Mouse (Mus musculus): ENCODE results near the gene Tceal1. TPM values are rescaled to one million over a fixed set of nuclear protein-coding genes. Genes with fewer than 3 reads are reported as not detected.
"Not testable (repeated sequence)": the region's sequence is repeated elsewhere in the genome, so short reads cannot be mapped to it uniquely, and the experiment has no call there.

Gene Tceal1
- polyA plus RNA-seq (2014; fragmentation: Nextera tagmentation; extraction: Ambion mirVana) = 2.9 and 3.5 TPM in 2 replicates

DNA sequence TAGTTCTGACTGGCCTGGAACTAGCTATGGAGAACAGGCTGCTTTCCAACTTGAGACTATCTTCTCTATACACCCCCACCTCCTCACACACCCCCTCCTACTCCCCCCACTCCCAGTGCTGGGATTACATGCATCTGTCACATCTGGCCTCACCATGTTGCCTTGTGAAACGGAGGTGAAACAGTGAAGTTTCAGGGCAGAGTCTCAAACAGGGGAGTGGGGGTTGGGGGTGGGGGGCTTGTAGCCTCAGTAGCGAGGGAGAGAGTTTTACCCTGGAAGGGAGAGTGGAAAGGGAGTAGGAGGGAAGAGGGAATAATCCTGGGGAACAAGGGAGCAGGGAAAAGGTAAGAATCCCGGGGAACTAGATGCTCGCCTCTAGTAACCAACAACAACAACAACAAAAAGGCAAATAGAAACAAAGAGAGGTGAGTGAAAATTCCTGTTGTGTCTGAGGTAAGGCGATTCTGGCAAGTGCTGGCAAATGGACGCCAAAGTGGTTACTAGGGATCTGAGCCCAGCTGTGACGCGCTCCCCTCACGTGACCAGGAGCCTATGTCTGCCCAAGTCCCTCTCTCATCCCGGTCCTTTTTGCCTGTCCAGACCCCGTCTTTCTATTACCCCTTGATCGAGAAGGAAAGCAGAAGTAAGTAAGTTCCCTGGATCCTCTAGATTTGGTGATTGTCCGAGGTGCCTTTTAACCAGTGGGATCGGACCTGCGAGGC, at the start of gene Tceal1:
Gene Tceal1 (plus strand): TSS at position 537 of the 722 bp plus-strand sequence.
- no peaks in the 10 kb centered on the region for H3K27me3 ChIP-seq (replicated peaks; ENCODE audit: control insufficient read depth, insufficient read depth, low read length)
- no peak within 1 kb of the TSS for H3K27ac ChIP-seq (ENCODE audit: low read depth, low read length)

DNA sequence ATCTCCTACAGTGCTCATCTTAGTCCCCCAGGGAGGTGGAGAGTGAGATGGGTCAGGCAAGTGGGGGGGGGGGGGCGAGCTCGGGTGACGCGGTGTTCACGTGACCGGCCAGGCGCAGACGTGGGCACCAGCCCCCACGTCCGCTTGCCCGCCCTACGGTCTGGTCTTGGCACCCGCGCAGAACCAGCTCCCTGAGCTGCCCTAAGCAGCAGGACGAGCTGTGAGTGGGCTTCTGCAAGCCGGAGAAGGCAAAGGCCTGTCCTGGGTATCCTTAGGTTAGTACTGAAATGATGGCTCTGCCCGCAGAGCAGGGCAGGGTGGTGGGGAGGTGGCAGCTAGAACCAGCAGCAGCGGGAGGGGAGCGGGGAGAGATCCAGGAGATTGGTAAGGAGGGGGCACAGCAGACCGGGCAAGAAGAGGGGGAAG, 41.5 kb upstream of the Tceal1 start:
- H3K4me3 ChIP-seq (ENCODE audit: low read depth, low read length) = peak overlapping the region; percentile 36
- no peaks in the 10 kb centered on the region for H3K4me1 ChIP-seq (replicated peaks; ENCODE audit: control insufficient read depth, insufficient read depth, low read length)
- ATAC-seq (replicated peaks; ENCODE audit: low FRiP score) = no peak
- peaks cover 11% of the 10 kb centered on the region for H3K27me3 ChIP-seq (replicated peaks; ENCODE audit: control insufficient read depth, insufficient read depth, low read length)
- H3K9ac ChIP-seq (ENCODE audit: low read depth, low read length) = no peak overlapping the region
- no peaks in the 10 kb centered on the region for H3K36me3 ChIP-seq (ENCODE audit: control insufficient read depth, insufficient read depth, low read length)
- 23% methylated on average over 20 of the region's 20 CpGs for WGBS
- DNase-seq (ENCODE audit: low spot score) = no peak
- H3K9me3 ChIP-seq (ENCODE audit: control insufficient read depth, low read length) = no peaks in the 10 kb centered on the region
- H3K27ac ChIP-seq (ENCODE audit: low read depth, low read length) = no peak overlapping the region
- H3K4me2 ChIP-seq = peak overlapping the region; percentile 59

More for the DNA sequence above, at the start of gene Tceal1:
- peak; percentile 79 for ATAC-seq (replicated peaks; ENCODE audit: low FRiP score)
- WGBS = 10% methylated on average over 15 of the region's 15 CpGs
- DNase-seq (ENCODE audit: low spot score) = peak; percentile 46
- Histone ChIP-seq H3K4me1 (replicated peaks; ENCODE audit: control insufficient read depth, insufficient read depth, low read length) (no peaks in the 10 kb centered on the region), H3K4me2 (peak within 1 kb of the TSS; percentile 60), H3K9ac (ENCODE audit: low read depth, low read length) (peak within 1 kb of the TSS; percentile 21), H3K4me3 (ENCODE audit: low read depth, low read length) (peak within 1 kb of the TSS; percentile 47), H3K36me3 (ENCODE audit: control insufficient read depth, insufficient read depth, low read length) (no peaks in the 10 kb centered on the region), H3K9me3 (ENCODE audit: control insufficient read depth, low read length) (no peaks in the 10 kb centered on the region)

DNA sequence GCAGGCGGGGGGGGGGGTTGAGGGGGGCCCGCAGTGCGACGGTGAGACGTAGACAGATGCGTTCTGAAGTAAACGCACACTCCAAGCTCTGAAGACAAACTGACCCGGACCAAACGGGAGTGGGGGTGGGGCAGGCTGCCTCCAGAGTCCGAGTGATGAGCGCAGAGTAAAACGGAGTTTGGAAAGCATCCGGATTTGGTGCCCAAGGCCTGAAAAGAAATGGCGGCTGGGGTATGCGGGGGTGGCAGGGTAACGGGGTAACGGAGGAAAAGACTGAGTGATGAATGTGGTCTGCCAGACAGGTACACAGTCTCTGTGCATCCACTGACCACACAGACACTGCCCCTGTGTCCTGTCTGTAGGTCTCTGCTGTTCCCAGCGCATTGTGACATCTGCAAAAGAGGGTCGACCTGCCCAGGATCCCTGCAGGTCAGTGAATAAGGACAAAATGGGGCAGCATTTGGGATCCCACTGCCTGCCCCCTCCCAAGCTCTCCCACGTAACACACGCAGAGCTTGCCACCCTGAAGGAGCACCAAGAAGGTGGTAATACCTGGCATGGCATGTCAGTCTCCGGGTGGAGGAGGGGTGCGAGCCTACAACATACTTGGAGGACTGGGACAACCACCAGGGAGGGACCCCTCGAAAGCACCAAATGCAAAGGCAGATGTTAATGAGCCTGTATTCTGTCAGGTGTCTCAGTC, 40.9 kb upstream of the Tceal1 start:
- peak overlapping the region; percentile 59 for H3K4me2 ChIP-seq

DNA sequence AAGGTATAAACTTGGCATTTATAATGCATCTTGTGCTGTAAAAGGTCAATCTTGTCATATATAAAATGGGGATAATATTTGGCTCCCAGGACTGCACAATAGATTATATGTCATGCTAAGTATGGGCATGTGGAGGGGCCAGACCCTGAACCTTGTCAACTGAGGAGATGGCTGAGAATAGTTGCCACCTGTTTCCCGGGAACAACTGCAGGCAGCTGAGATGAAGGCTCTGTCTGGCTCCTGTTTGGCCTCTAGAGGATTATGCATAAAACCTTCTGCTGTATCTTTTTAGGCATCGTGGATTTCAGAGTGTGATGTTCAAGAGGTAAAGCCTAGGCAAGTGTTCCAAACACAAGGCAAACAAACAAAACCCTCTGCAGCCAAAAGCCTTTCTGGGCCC, 39.0 kb upstream of the Tceal1 start:
- H3K27ac ChIP-seq (ENCODE audit: low read depth, low read length) = no peak overlapping the region
- whole genome bisulfite sequencing = 66% methylated on average over 2 of the region's 2 CpGs

More for the DNA sequence above, 40.9 kb upstream of the Tceal1 start:
- H3K9ac ChIP-seq (ENCODE audit: low read depth, low read length); DNase-seq (ENCODE audit: low spot score); H3K9me3 ChIP-seq (ENCODE audit: control insufficient read depth, low read length); H3K36me3 ChIP-seq (ENCODE audit: control insufficient read depth, insufficient read depth, low read length); H3K4me1 ChIP-seq (replicated peaks; ENCODE audit: control insufficient read depth, insufficient read depth, low read length); ATAC-seq (replicated peaks; ENCODE audit: low FRiP score); H3K27ac ChIP-seq (ENCODE audit: low read depth, low read length): not testable (repeated sequence)
- Histone ChIP-seq H3K27me3 (replicated peaks; ENCODE audit: control insufficient read depth, insufficient read depth, low read length) (peaks cover 11% of the 10 kb centered on the region), H3K4me3 (ENCODE audit: low read depth, low read length) (peak overlapping the region; percentile 36)
- WGBS = 17% methylated on average over 24 of the region's 24 CpGs

DNA sequence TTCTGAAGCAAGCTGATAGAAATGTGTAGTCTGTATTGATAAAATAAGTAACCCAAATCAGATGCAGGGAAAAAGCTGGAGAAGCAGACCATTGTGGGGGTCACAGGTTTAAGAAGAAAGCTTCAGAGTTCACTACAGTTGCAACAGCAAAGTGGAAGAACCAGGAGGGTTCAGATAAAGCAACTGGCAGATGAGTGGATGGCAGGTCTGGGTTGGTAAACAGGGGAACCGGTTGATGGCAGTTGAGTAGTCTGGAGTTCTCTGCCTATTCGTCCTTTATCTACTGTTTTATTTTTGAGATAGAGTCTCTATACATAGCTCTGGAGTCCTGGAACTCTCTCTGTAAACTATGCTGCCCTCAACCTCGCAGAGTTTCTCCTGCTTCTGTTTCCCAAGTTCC, 26.8 kb upstream of the Tceal1 start:
- WGBS = 48% methylated on average over 3 of the region's 3 CpGs
- Histone ChIP-seq H3K36me3 (ENCODE audit: control insufficient read depth, insufficient read depth, low read length) (no peaks in the 10 kb centered on the region), H3K4me3 (ENCODE audit: low read depth, low read length) (no peak overlapping the region), H3K4me2 (no peak overlapping the region), H3K27ac (ENCODE audit: low read depth, low read length) (no peak overlapping the region), H3K9ac (ENCODE audit: low read depth, low read length) (no peak overlapping the region), H3K27me3 (replicated peaks; ENCODE audit: control insufficient read depth, insufficient read depth, low read length) (no peaks in the 10 kb centered on the region), H3K9me3 (ENCODE audit: control insufficient read depth, low read length) (no peaks in the 10 kb centered on the region), H3K4me1 (replicated peaks; ENCODE audit: control insufficient read depth, insufficient read depth, low read length) (no peaks in the 10 kb centered on the region)
- ATAC-seq (replicated peaks; ENCODE audit: low FRiP score) (no peak), DNase-seq (ENCODE audit: low spot score) (no peak)

More for the DNA sequence above, 39.0 kb upstream of the Tceal1 start:
- Histone ChIP-seq H3K9ac (ENCODE audit: low read depth, low read length) (no peak overlapping the region), H3K9me3 (ENCODE audit: control insufficient read depth, low read length) (no peaks in the 10 kb centered on the region), H3K27me3 (replicated peaks; ENCODE audit: control insufficient read depth, insufficient read depth, low read length) (peaks cover 11% of the 10 kb centered on the region), H3K4me2 (no peak overlapping the region), H3K4me1 (replicated peaks; ENCODE audit: control insufficient read depth, insufficient read depth, low read length) (no peaks in the 10 kb centered on the region), H3K4me3 (ENCODE audit: low read depth, low read length) (no peak overlapping the region), H3K36me3 (ENCODE audit: control insufficient read depth, insufficient read depth, low read length) (no peaks in the 10 kb centered on the region)
- DNase-seq (ENCODE audit: low spot score) (no peak), ATAC-seq (replicated peaks; ENCODE audit: low FRiP score) (no peak)

DNA sequence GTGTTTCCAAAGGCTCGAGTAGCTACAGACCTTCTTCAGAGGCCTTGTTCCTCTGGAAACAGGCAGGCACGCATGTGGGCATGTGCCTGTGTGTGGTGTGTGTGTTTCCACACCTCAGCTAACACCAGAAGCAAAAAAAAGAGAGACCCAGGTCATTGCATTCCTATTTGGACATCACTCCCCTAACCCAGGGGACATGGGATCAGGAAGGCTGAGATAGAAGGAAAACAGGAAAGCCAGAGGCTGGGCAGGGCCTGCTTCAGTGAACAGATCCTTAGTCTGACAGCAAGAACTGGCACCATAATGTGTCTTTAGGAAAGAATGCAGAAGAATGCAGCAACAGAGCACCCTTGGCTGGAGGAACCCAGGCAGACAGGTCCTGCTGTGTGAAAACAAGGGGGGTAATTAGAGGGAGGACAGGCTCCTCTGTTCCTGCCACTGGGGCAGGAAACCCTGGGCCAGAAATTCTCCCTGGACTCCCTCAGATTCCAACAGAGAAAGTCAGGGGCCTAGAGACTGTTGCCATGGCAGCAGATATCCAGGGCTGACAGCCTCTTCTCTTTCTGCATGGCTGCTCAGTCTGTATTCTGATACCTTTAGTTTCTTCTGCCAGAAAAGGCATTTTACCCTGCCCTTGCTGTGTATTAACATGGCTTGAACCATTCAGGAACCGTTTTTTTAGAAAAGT, 16.0 kb upstream of the Tceal1 start:
- WGBS = 63% methylated on average over 3 of the region's 3 CpGs
- H3K4me1 ChIP-seq (replicated peaks; ENCODE audit: control insufficient read depth, insufficient read depth, low read length); ATAC-seq (replicated peaks; ENCODE audit: low FRiP score); H3K9me3 ChIP-seq (ENCODE audit: control insufficient read depth, low read length); H3K4me3 ChIP-seq (ENCODE audit: low read depth, low read length); H3K4me2 ChIP-seq; H3K9ac ChIP-seq (ENCODE audit: low read depth, low read length); H3K27ac ChIP-seq (ENCODE audit: low read depth, low read length); H3K36me3 ChIP-seq (ENCODE audit: control insufficient read depth, insufficient read depth, low read length); DNase-seq (ENCODE audit: low spot score); H3K27me3 ChIP-seq (replicated peaks; ENCODE audit: control insufficient read depth, insufficient read depth, low read length): not testable (repeated sequence)

DNA sequence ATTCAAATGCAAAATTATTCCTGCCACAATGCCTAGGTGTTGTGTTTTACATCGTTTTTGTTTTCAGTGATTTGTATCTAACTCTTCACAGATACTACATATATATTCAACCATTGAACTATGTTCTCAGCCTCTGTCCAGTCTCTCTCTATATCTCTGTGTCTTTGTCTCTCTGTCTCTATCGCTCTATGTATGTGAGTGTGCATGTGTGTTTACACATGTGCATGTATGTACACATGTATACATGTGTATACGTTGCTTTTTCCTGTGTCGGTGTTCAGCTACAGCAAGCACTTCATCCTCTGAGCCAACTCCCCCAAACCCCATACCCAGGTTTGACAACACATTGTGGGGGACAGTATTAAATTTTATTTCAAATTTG, 15.5 kb upstream of the Tceal1 start:
- H3K4me1 ChIP-seq (replicated peaks; ENCODE audit: control insufficient read depth, insufficient read depth, low read length) = no peaks in the 10 kb centered on the region
- ATAC-seq (replicated peaks; ENCODE audit: low FRiP score) (no peak), DNase-seq (ENCODE audit: low spot score) (no peak)
- WGBS = 77% methylated on average over 4 of the region's 4 CpGs
- H3K9ac ChIP-seq (ENCODE audit: low read depth, low read length) = no peak overlapping the region
- no peak overlapping the region for H3K4me3 ChIP-seq (ENCODE audit: low read depth, low read length)
- no peak overlapping the region for H3K4me2 ChIP-seq
- no peaks in the 10 kb centered on the region for H3K36me3 ChIP-seq (ENCODE audit: control insufficient read depth, insufficient read depth, low read length)
- H3K27ac ChIP-seq (ENCODE audit: low read depth, low read length) = no peak overlapping the region
- no peaks in the 10 kb centered on the region for H3K9me3 ChIP-seq (ENCODE audit: control insufficient read depth, low read length)
- no peaks in the 10 kb centered on the region for H3K27me3 ChIP-seq (replicated peaks; ENCODE audit: control insufficient read depth, insufficient read depth, low read length)

DNA sequence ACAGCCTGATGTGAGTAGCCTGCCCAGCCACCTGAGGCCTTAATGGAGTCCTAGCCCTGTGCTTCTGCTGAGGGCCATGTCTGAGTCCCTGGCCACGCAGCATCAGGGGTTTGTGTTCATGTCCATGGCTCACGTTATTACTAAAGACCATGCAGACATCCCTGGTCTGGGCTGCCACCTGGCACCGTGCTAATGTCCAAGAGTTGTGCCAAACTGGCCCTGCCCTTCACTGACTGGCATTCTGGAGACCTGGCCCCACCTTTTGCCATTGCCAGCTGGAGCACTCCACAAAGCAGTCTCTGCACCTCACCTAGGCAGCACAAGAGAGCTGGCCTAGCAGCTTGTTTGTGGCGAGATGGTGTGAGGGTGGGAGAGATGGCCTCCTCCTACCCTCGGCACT, 14.6 kb upstream of the Tceal1 start:
- no peaks in the 10 kb centered on the region for H3K4me1 ChIP-seq (replicated peaks; ENCODE audit: control insufficient read depth, insufficient read depth, low read length)
- no peak overlapping the region for H3K9ac ChIP-seq (ENCODE audit: low read depth, low read length)
- H3K36me3 ChIP-seq (ENCODE audit: control insufficient read depth, insufficient read depth, low read length) = no peaks in the 10 kb centered on the region
- H3K27me3 ChIP-seq (replicated peaks; ENCODE audit: control insufficient read depth, insufficient read depth, low read length) = no peaks in the 10 kb centered on the region
- H3K27ac ChIP-seq (ENCODE audit: low read depth, low read length) = no peak overlapping the region
- 72% methylated on average over 5 of the region's 5 CpGs for WGBS
- DNase-seq (ENCODE audit: low spot score) (no peak), ATAC-seq (replicated peaks; ENCODE audit: low FRiP score) (no peak)
- H3K9me3 ChIP-seq (ENCODE audit: control insufficient read depth, low read length) = no peaks in the 10 kb centered on the region
- H3K4me2 ChIP-seq = no peak overlapping the region
- H3K4me3 ChIP-seq (ENCODE audit: low read depth, low read length) = no peak overlapping the region
